Mouse (Mus musculus): Measurements from ENCODE around the gene Usp39. TPM values are rescaled to one million over a fixed set of nuclear protein-coding genes. Genes with fewer than 3 reads are reported as not detected.

Gene Usp39
- total RNA-seq, 2 experiments from 2014 or later, result 31.1 to 33.1 TPM

Other genes with a start within 250 kb of the Usp39 start
- 100 to 1,000 TPM; 105 to 108 TPM for gene St3gal5, start 247.6 kb downstream of the Usp39 start, total RNA-seq (2021)
- 1 to 10 TPM; 3.2 to 3.4 TPM for gene Atoh8, start 109.6 kb downstream of the Usp39 start, total RNA-seq (2021)
- not detected for gene Sftpb, start 40.6 kb downstream of the Usp39 start, total RNA-seq (2021)
- gene 0610030E20Rik, start 2.1 kb upstream of the Usp39 start, total RNA-seq (2021), result 10 to 100 TPM; 17.0 to 17.9 TPM
- 1 to 10 TPM; 8.4 to 9.2 TPM for gene Tmem150a, start 10.3 kb upstream of the Usp39 start, total RNA-seq (2021)
- gene Rnf181, start 21.8 kb upstream of the Usp39 start, total RNA-seq (2021), result 10 to 100 TPM; 87.5 to 89.4 TPM
- gene Vamp5, start 35.3 kb upstream of the Usp39 start, total RNA-seq (2021), result 1 to 10 TPM; 5.8 to 8.1 TPM
- 10 to 100 TPM; 17.7 to 18.9 TPM for gene Vamp8, start 45.5 kb upstream of the Usp39 start, total RNA-seq (2021)
- gene Ggcx, start 69.1 kb upstream of the Usp39 start, total RNA-seq (2021), result 10 to 100 TPM; 21.7 to 23.3 TPM
- gene Mat2a, start 94.4 kb upstream of the Usp39 start, total RNA-seq (2021), result 100 to 1,000 TPM; 193 to 211 TPM
- gene Sh2d6, start 176.5 kb upstream of the Usp39 start, total RNA-seq (2021), result under 1 TPM; 0.67 to 0.76 TPM
- 1 to 10 TPM; 3.9 to 5.0 TPM for gene Capg, start 199.2 kb upstream of the Usp39 start, total RNA-seq (2021)

Measured in layer of hippocampus, adult 18-20 months (tissue).